8 mouse cellular contexts compared by ENCODE assay signal in genomic region chr11:101315665-101316500, GRCm38 (mm10). TPM values are rescaled to one million over a fixed set of nuclear protein-coding genes. Genes with fewer than 3 reads are reported as not detected.
DNase-seq lines count a peak whose midpoint lies in the region; ATAC-seq lines count a peak whose summit lies in the region.

Gene Psme3, plus strand, starts transcription at chr11:101316213.

- H3K4me3 ChIP-seq in megakaryocyte, embryonic 14.5 days (replicated peaks), result peak within 1 kb of the TSS; percentile 100

- no peaks in the 10 kb centered on the region for H3K9me3 ChIP-seq in megakaryocyte, embryonic 14.5 days

- H3K4me1 ChIP-seq in megakaryocyte, embryonic 14.5 days, result peaks cover 36% of the 10 kb centered on the region

- H3K36me3 ChIP-seq in megakaryocyte, embryonic 14.5 days (replicated peaks; ENCODE audit: low read length), result peaks cover 33% of the 10 kb centered on the region

- ATAC-seq in common myeloid progenitor, adult 5-6 weeks (replicated peaks; ENCODE audit: low read depth, poor library complexity, severe bottlenecking), result peak; percentile 91

- DNase-seq in ZHBTc4 (ENCODE audit: low read depth, low spot score), result peak; percentile 95
- peak; percentile 82 to 83 for DNase-seq in gastrocnemius, adult 8-10 months (ENCODE audit: low spot score in 2 of 2)
- peak; percentile 82 for DNase-seq in hindlimb bud, embryonic 11.5 days (ENCODE audit: extremely low spot score, low read depth, low spot score)
- peak; percentile 91 to 95 for DNase-seq in left cerebral cortex, adult 8-10 months (ENCODE audit: low spot score in 2 of 2)
- peak; percentile 96 for DNase-seq in right cerebral cortex, postnatal 10 days (ENCODE audit: low spot score in 2 of 2)
- DNase-seq in urinary bladder, postnatal 25 days (ENCODE audit: low spot score), result peak; percentile 89

- H3K27me3 ChIP-seq in megakaryocyte, embryonic 14.5 days (replicated peaks), result no peaks in the 10 kb centered on the region

RNA-seq across cellular contexts. Expression of gene Psme3, which starts in this region (rescaled TPM):
- 112 and 153 TPM in 2 replicates for total RNA-seq in common myeloid progenitor, adult 5-6 weeks (2017)
- 10 to 100 TPM; 59.5 to 80.8 (median 69.4) TPM for total RNA-seq in gastrocnemius, adult 8-10 months (2022)
- total RNA-seq in left cerebral cortex, adult 8-10 months (2022), result 100 to 1,000 TPM; 108 to 132 (median 125) TPM
- 32.6 and 45.1 TPM in 2 replicates for polyA plus RNA-seq in megakaryocyte, embryonic 14.5 days (2012; ENCODE audit: insufficient read depth, low replicate concordance)

Comparison
In these comparisons a context has a peak if more than half of its experiments do, and no peak if none do; other contexts are left out.
1. Peak in every context shown above with its lines: DNase-seq, ATAC-seq and H3K4me3 ChIP-seq.